Mouse (Mus musculus) intestine, embryonic 14.5 days (tissue): ENCODE data around the gene Prmt1. TPM values are rescaled to one million over a fixed set of nuclear protein-coding genes. Genes with fewer than 3 reads are reported as not detected.

Source experiments
- ATAC-seq: fragments of 200-750 bp; cut with Nextera tagmentation; replicated peaks from 2 replicates; pipeline ENCODE4 v1.8.0; 2017; ENCODE audit warnings: low read depth, moderate number of reproducible peaks, moderate TSS enrichment, moderate library complexity; ENCODE audit not compliant: low FRiP score, low TSS enrichment
- DNase-seq: peaks from one replicate; pipeline ENCODE4 v3.0.0-alpha.2; 2018; ENCODE audit warnings: low spot score
- H3K27ac ChIP-seq: fragments of 300-500 bp; sonication (generic); 2 replicates; pipeline ENCODE4 v1.5.1; 2014; ENCODE audit warnings: low read depth, mild to moderate bottlenecking, control low read depth
- H3K27me3 ChIP-seq: fragments of 300-500 bp; sonication (generic); replicated peaks from 2 replicates; pipeline ENCODE4 v1.6.1; 2014; ENCODE audit warnings: low read length, control low read depth; ENCODE audit not compliant: control insufficient read depth, insufficient read depth
- H3K36me3 ChIP-seq: fragments of 300-500 bp; sonication (generic); 2 replicates; pipeline ENCODE4 v1.6.1; 2014; ENCODE audit warnings: low read length, control low read depth; ENCODE audit not compliant: control insufficient read depth, insufficient read depth
- H3K4me1 ChIP-seq: fragments of 300-500 bp; sonication (generic); replicated peaks from 2 replicates; pipeline ENCODE4 v1.6.1; 2014; ENCODE audit warnings: low read length, control low read depth, mixed read lengths; ENCODE audit not compliant: control insufficient read depth, insufficient read depth
- H3K4me2 ChIP-seq: fragments of 300-500 bp; sonication (generic); 2 replicates; pipeline ENCODE4 v1.6.1; 2014; ENCODE audit warnings: low read length
- H3K4me3 ChIP-seq: fragments of 300-500 bp; sonication (generic); 2 replicates; pipeline ENCODE4 v1.5.1; 2014; ENCODE audit warnings: low read depth, low read length, control low read depth, mixed read lengths
- H3K9ac ChIP-seq: fragments of 300-500 bp; sonication (generic); 2 replicates; pipeline ENCODE4 v1.6.1; 2014; ENCODE audit warnings: mild to moderate bottlenecking, low read length
- H3K9me3 ChIP-seq: fragments of 300-500 bp; sonication (generic); 2 replicates; pipeline ENCODE4 v1.6.1; 2016; ENCODE audit warnings: low read length, control low read depth; ENCODE audit not compliant: control insufficient read depth
- WGBS: fragments of 180-500 bp; shearing (Covaris S2); extraction: QIAGEN DNeasy Blood & Tissue Kit; methylation state at CpG from one replicate; pipeline ENCODE4 v1.1.7; 2014; 5-methylcytosine and 5-hydroxymethylcytosine counted together
- microRNA-seq: library from miRNA; unstranded; fragments of <30 nt; microRNA quantifications from one replicate; pipeline ENCODE4, GENCODE M21; 2016
- polyA plus RNA-seq: library from polyadenylated mRNA; unstranded; fragments of >200 nt; fragmentation: Nextera tagmentation; extraction: Ambion mirVana; gene quantifications from 2 replicates; pipeline ENCODE4 v1.2.1, GENCODE M21; 2014

Prmt1 gene
- polyA plus RNA-seq, 1 experiment from 2014 or later, result 211 TPM

DNA sequence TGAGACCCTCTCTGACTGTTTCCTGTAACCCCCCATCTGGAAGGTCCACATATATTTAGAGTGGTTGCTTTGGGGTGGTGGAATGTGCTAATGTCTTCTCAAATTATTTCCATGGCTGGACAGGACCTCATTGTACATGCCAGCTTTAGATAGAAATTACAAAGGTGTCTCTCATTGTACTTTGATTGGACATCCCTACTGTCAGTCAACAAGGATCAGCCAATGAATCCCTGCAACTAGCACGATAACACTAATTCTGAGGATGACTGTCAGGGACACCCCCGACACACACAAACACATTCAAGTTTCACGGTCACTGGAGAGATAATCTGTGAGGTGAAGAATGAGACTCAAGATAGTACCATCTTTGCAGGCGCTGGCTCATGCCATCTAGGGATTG lies 47.7 kb downstream of the Prmt1 start:
- WGBS, result 94% methylated on average over 4 of the region's 4 CpGs
- no peak overlapping the region for H3K9ac ChIP-seq
- H3K36me3 ChIP-seq, result no peaks in the 10 kb centered on the region
- peaks cover 5% of the 10 kb centered on the region; the same call in 1 of the 2 replicates for H3K9me3 ChIP-seq
- H3K4me2 ChIP-seq, result no peak overlapping the region
- DNase-seq, result no peak
- H3K4me1 ChIP-seq, result no peaks in the 10 kb centered on the region
- H3K27me3 ChIP-seq, result no peaks in the 10 kb centered on the region
- no peak overlapping the region for H3K4me3 ChIP-seq
- no peak for ATAC-seq
- H3K27ac ChIP-seq, result no peak overlapping the region

- H3K36me3 ChIP-seq, result peaks cover 14% of the 10 kb centered on the region
- H3K4me3 ChIP-seq, result peak within 1 kb of the TSS; percentile 98
- peak within 1 kb of the TSS; percentile 71 for H3K4me2 ChIP-seq
- H3K9ac ChIP-seq, result peak within 1 kb of the TSS; percentile 88
- ATAC-seq (peak; percentile 99), DNase-seq (peak; percentile 95)
- H3K9me3 ChIP-seq, result no peaks in the 10 kb centered on the region
- peak within 1 kb of the TSS; percentile 89 for H3K27ac ChIP-seq
- under 1% methylated on average over 82 of the region's 84 CpGs for WGBS
- H3K27me3 ChIP-seq, result no peaks in the 10 kb centered on the region
- H3K4me1 ChIP-seq, result peaks cover 15% of the 10 kb centered on the region
Measured at GRCm38 (mm10) chr7:44929204-44930151, 56.9 kb downstream of the Prmt1 start, which contains the start of gene Ap2a1. Ap2a1 (minus strand) TSS chr7:44929496.

DNA sequence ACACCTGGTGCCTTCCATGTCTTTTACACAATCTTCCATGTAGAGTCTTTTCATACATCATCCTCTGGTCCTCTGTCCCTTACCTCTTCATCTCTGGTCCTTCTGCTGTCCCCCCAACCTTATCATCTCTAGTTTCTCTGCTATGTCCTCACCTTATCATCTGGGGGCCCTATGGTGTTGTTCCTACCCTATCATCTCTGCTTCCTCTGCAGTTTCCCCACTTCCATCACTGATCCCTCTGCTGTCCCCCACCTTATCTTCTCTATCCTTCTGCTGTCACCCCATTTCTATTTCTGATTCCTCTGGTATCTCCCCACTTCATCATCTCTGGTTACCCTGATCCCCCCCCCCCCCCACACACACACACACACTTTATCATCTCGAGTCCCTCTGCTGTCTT lies 57.8 kb downstream of the Prmt1 start:
- H3K4me2 ChIP-seq, result peak overlapping the region; percentile 71

More for the DNA sequence above, 57.8 kb downstream of the Prmt1 start:
- H3K9me3 ChIP-seq, result no peaks in the 10 kb centered on the region
- peaks cover 21% of the 10 kb centered on the region for H3K36me3 ChIP-seq
- H3K27ac ChIP-seq, result no peak overlapping the region
- WGBS, result 0% methylated on average over 1 of the region's 1 CpGs
- H3K4me1 ChIP-seq, result peaks cover 15% of the 10 kb centered on the region
- peak overlapping the region; percentile 88 for H3K9ac ChIP-seq
- H3K27me3 ChIP-seq, result no peaks in the 10 kb centered on the region
- H3K4me3 ChIP-seq, result peak overlapping the region; percentile 98
- no peak for DNase-seq
- no peak for ATAC-seq

Small RNA genes lying within 50 kb of the gene (microRNA-seq; reads per million reads assigned to microRNA genes)
- 0.76 reads per million for gene Mir7054

Other genes with a start within 250 kb of the Prmt1 start
- gene Vrk3, start 238.2 kb downstream of the Prmt1 start, polyA plus RNA-seq, result 38.0 and 40.3 TPM in 2 replicates
- gene Zfp473, start 235.5 kb downstream of the Prmt1 start, polyA plus RNA-seq, result 3.6 and 4.2 TPM in 2 replicates
- 65.8 and 68.8 TPM in 2 replicates for gene Nup62, start 170.5 kb downstream of the Prmt1 start, polyA plus RNA-seq
- 2.0 TPM in 2 replicates for gene Il4i1, start 170.2 kb downstream of the Prmt1 start, polyA plus RNA-seq
- 2.4 and 3.0 TPM in 2 replicates for gene Atf5, start 169.9 kb downstream of the Prmt1 start, polyA plus RNA-seq
- 63.7 and 68.0 TPM in 2 replicates for gene Akt1s1, start 137.6 kb downstream of the Prmt1 start, polyA plus RNA-seq
- gene Tbc1d17, start 137.5 kb downstream of the Prmt1 start, polyA plus RNA-seq, result 72.4 and 74.8 TPM in 2 replicates
- gene Pnkp, start 129.4 kb downstream of the Prmt1 start, polyA plus RNA-seq, result 26.4 and 29.7 TPM in 2 replicates
- 318 and 338 TPM in 2 replicates for gene Ptov1, start 116.8 kb downstream of the Prmt1 start, polyA plus RNA-seq
- gene Med25, start 93.9 kb downstream of the Prmt1 start, polyA plus RNA-seq, result 66.2 and 75.8 TPM in 2 replicates
- gene Fuz, start 90.5 kb downstream of the Prmt1 start, polyA plus RNA-seq, result 17.8 and 19.7 TPM in 2 replicates
- 62.9 and 68.3 TPM in 2 replicates for gene Ap2a1, start 57.1 kb downstream of the Prmt1 start, polyA plus RNA-seq
- gene Tsks, start 43.4 kb downstream of the Prmt1 start, polyA plus RNA-seq, result not detected in 2 replicates
- 21.9 and 24.7 TPM in 2 replicates for gene Cpt1c, start 11.7 kb downstream of the Prmt1 start, polyA plus RNA-seq
- gene Irf3, start 11.1 kb upstream of the Prmt1 start, polyA plus RNA-seq, result 84.3 and 91.7 TPM in 2 replicates
- 54.3 and 55.2 TPM in 2 replicates for gene Bcl2l12, start 12.1 kb upstream of the Prmt1 start, polyA plus RNA-seq
- gene Scaf1, start 29.8 kb upstream of the Prmt1 start, polyA plus RNA-seq, result 45.3 and 49.4 TPM in 2 replicates
- gene Rras, start 31.4 kb upstream of the Prmt1 start, polyA plus RNA-seq, result 69.1 and 70.2 TPM in 2 replicates
- gene Prr12, start 66.3 kb upstream of the Prmt1 start, polyA plus RNA-seq, result 14.0 and 15.0 TPM in 2 replicates
- 57.2 and 63.0 TPM in 2 replicates for gene Nosip, start 75.9 kb upstream of the Prmt1 start, polyA plus RNA-seq
- 21.8 and 24.0 TPM in 2 replicates for gene Prrg2, start 76.1 kb upstream of the Prmt1 start, polyA plus RNA-seq
- 313 and 323 TPM in 2 replicates for gene Rcn3, start 105.7 kb upstream of the Prmt1 start, polyA plus RNA-seq
- 64.1 and 65.1 TPM in 2 replicates for gene Fcgrt, start 117.3 kb upstream of the Prmt1 start, polyA plus RNA-seq
- 1,923 and 1,961 TPM in 2 replicates for gene Rps11, start 137.9 kb upstream of the Prmt1 start, polyA plus RNA-seq
- 1,687 and 1,710 TPM in 2 replicates for gene Rpl13a, start 142.2 kb upstream of the Prmt1 start, polyA plus RNA-seq
- 0.72 and 0.81 TPM in 2 replicates for gene Gm45713, start 149.7 kb upstream of the Prmt1 start, polyA plus RNA-seq
- 1.3 and 2.1 TPM in 2 replicates for gene Flt3l, start 149.9 kb upstream of the Prmt1 start, polyA plus RNA-seq
- gene Pih1d1, start 167.7 kb upstream of the Prmt1 start, polyA plus RNA-seq, result 108 and 113 TPM in 2 replicates
- 50.9 and 66.6 TPM in 2 replicates for gene Aldh16a1, start 168.0 kb upstream of the Prmt1 start, polyA plus RNA-seq
- gene Slc17a7, start 177.4 kb upstream of the Prmt1 start, polyA plus RNA-seq, result 0.07 TPM in 1 of 2 replicates, not detected in the other
- not detected in 2 replicates for gene Gfy, start 193.0 kb upstream of the Prmt1 start, polyA plus RNA-seq
- gene Pth2, start 194.4 kb upstream of the Prmt1 start, polyA plus RNA-seq, result not detected in 2 replicates
- gene Ccdc155, start 218.3 kb upstream of the Prmt1 start, polyA plus RNA-seq, result 0.43 and 0.73 TPM in 2 replicates
- 0.80 and 1.0 TPM in 2 replicates for gene Dkkl1, start 225.6 kb upstream of the Prmt1 start, polyA plus RNA-seq
- 129 and 139 TPM in 2 replicates for gene Tead2, start 229.2 kb upstream of the Prmt1 start, polyA plus RNA-seq